Mouse (Mus musculus): ENCODE results near the gene Ddt. TPM values are rescaled to one million over a fixed set of nuclear protein-coding genes. Genes with fewer than 3 reads are reported as not detected.

Gene Ddt
- total RNA-seq (2021), result 10 to 100 TPM; 33.2 to 36.8 TPM

- peak; percentile 86 for DNase-seq
Measured at GRCm38 (mm10) chr10:75772795-75773664, at the start of gene Ddt. Gene Ddt, minus strand, starts transcription at chr10:75773414.

- no peak for DNase-seq
Measured at GRCm38 (mm10) chr10:75822443-75822842, 49.2 kb upstream of the Ddt start, which contains the start of gene Gstt4. Gene Gstt4, minus strand, starts transcription at chr10:75822543.

GRCm38 (mm10) chr10:75819882-75820281, 46.7 kb upstream of the Ddt start:
- DNase-seq, result no peak

GRCm38 (mm10) chr10:75818641-75819040, 45.4 kb upstream of the Ddt start:
- no peak for DNase-seq

GRCm38 (mm10) chr10:75804217-75804616, 31.0 kb upstream of the Ddt start:
- no peak for DNase-seq

- peak; percentile 62 for DNase-seq
Measured at GRCm38 (mm10) chr10:75798176-75798696, 25.0 kb upstream of the Ddt start, which contains the start of gene Gstt1. Gene Gstt1, minus strand, starts transcription at chr10:75798584.

- peak; percentile 52 for DNase-seq
Measured at GRCm38 (mm10) chr10:75797619-75798175, 24.5 kb upstream of the Ddt start.

GRCm38 (mm10) chr10:75796731-75797516, 23.7 kb upstream of the Ddt start:
- no peak for DNase-seq

GRCm38 (mm10) chr10:75794880-75795279, 21.7 kb upstream of the Ddt start:
- no peak for DNase-seq

- no peak for DNase-seq
Measured at GRCm38 (mm10) chr10:75790773-75791172, 17.6 kb upstream of the Ddt start.

GRCm38 (mm10) chr10:75789841-75790240, 16.6 kb upstream of the Ddt start:
- no peak for DNase-seq

GRCm38 (mm10) chr10:75789081-75789735, 16.0 kb upstream of the Ddt start:
- DNase-seq, result no peak

- DNase-seq, result no peak
Measured at GRCm38 (mm10) chr10:75788277-75788676, 15.1 kb upstream of the Ddt start.

- no peak for DNase-seq
Measured at GRCm38 (mm10) chr10:75785442-75785841, 12.2 kb upstream of the Ddt start.

GRCm38 (mm10) chr10:75780769-75781578, 7.8 kb upstream of the Ddt start, which contains the start of the genes Gm20441 and Gstt3:
Gene Gm20441, minus strand, starts transcription at chr10:75780954.
Gene Gstt3, minus strand, starts transcription at chr10:75781414.
- DNase-seq, result peak; percentile 50

- DNase-seq, result no peak
Measured at GRCm38 (mm10) chr10:75779206-75780174, 6.3 kb upstream of the Ddt start.

- DNase-seq, result no peak
Measured at GRCm38 (mm10) chr10:75777885-75778284, 4.7 kb upstream of the Ddt start.

- DNase-seq, result no peak
Measured at GRCm38 (mm10) chr10:75776562-75776961, 3.3 kb upstream of the Ddt start.

- DNase-seq, result no peak
Measured at GRCm38 (mm10) chr10:75774587-75774986, 1.4 kb upstream of the Ddt start.

- no peak for DNase-seq
Measured at GRCm38 (mm10) chr10:75774102-75774501, 888 bp upstream of the Ddt start.
